Mouse (Mus musculus) heart, postnatal 0 days (tissue): ENCODE data around the gene Dixdc1.

Experiments
- CTCF ChIP-seq: IDR thresholded peaks from 2 replicates; pipeline ENCODE4 v1.5.1; 2016; ENCODE audit warnings: antibody characterized with exemption, control low read depth, low read depth
- EP300 ChIP-seq: IDR thresholded peaks from 2 replicates; pipeline ENCODE4 v1.6.1; 2016; ENCODE audit warnings: antibody characterized with exemption, low read depth

DNA sequence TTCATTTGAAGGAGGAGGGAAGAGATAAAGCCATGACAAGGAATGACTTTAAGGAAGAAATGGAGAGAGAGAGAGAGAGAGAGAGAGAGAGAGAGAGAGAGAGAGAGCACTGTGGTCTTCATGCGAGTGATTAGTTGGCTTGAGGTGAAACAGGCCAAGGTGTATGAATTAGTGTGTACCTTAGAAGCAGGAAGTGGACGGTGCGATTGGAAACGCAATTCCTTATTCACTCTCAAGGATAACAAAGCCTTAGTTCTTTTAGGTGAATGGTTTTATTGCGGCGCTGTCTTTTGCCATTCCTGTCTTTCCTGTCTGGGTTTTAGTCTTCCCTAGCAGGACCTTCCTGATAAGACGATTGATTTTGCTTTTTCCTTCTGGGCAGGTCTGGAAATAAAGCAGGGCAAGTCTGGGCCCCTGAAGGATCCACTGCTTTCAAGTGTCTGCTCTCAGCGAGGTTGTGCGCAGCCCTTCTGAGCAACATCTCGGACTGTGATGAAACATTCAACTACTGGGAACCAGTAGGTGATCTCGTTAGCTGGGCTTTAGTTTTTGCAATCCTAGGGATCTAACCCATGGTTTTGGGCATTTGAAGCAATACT, 36.9 kb upstream of the Dixdc1 start:
- TF ChIP-seq CTCF (no peak), EP300 (no peak)
